Mouse (Mus musculus): ENCODE results near the gene Emc4. TPM values are rescaled to one million over a fixed set of nuclear protein-coding genes. Genes with fewer than 3 reads are reported as not detected.

Emc4 gene
- total and polyA plus RNA-seq, 2 experiments from 2014 or later = 92.5 to 216 TPM

DNA sequence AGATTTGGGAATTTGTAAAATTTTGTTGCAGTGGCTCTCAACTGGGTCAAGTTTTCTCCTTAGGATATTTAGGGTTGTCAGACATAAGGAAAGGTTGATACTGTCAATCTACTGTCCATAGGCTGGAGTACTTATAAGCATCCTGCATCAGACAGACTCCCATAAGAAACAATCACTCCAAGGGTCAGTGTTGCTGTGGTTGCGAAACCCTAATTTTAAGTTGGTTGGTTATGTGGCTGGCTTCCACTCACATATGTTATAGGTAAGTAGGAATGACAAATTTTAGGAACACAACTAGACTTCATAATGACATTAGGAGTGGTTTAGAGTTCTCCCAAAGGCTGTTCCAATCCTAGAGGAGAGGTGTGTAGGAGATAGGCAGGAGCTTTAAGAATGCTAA lies 13.4 kb upstream of the Emc4 start:
- Histone ChIP-seq H3K27ac (ENCODE audit: low read depth, low read length) (no peak overlapping the region), H3K27me3 (ENCODE audit: insufficient read depth, low read length) (no peaks in the 10 kb centered on the region), H3K4me3 (ENCODE audit: low read depth, low read length) (no peak overlapping the region), H3K4me2 (ENCODE audit: low read depth) (no peak overlapping the region), H3K9me3 (ENCODE audit: low read length) (no peaks in the 10 kb centered on the region), H3K4me1 (ENCODE audit: insufficient read depth) (peaks cover 6% of the 10 kb centered on the region), H3K36me3 (ENCODE audit: insufficient read depth) (no peaks in the 10 kb centered on the region), H3K9ac (no peak overlapping the region)
- WGBS = 95% methylated on average over 1 of the region's 1 CpGs
- no peak for TF ChIP-seq CTCF (IDR thresholded peaks at IDR 0.05; ENCODE audit: low read depth)
- ATAC-seq (no peak), DNase-seq (no peak)

DNA sequence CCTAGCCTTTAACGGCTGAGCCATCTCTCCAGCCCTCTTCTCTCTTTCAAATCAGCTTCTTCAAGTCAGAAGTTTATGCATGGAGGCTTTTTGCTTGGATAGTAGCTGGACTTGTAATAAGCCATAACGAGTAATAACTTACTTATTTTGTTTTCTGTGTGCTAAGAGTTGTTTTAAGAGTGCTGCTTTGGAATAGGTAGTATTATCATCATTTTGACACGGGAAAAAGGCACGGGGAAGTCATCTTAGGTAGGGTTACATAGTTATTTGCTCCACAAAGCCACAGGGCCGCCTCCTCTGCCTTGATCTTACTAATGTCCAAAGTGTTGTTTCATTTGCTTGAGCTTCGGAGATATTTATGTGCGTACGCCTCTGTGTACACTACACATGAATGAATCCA lies 12.3 kb upstream of the Emc4 start:
- DNase-seq = no peak
- WGBS = 38% methylated on average over 8 of the region's 8 CpGs
- ATAC-seq = no peak
- Histone ChIP-seq H3K4me3 (ENCODE audit: low read depth, low read length) (peak overlapping the region; percentile 99), H3K4me2 (ENCODE audit: low read depth) (peak overlapping the region; percentile 57), H3K4me1 (ENCODE audit: insufficient read depth) (peaks cover 6% of the 10 kb centered on the region), H3K27me3 (ENCODE audit: insufficient read depth, low read length) (no peaks in the 10 kb centered on the region), H3K9me3 (ENCODE audit: low read length) (no peaks in the 10 kb centered on the region), H3K9ac (peak overlapping the region; percentile 95), H3K36me3 (ENCODE audit: insufficient read depth) (no peaks in the 10 kb centered on the region), H3K27ac (ENCODE audit: low read depth, low read length) (no peak overlapping the region)
- no peak for TF ChIP-seq CTCF (IDR thresholded peaks at IDR 0.05; ENCODE audit: low read depth)

DNA sequence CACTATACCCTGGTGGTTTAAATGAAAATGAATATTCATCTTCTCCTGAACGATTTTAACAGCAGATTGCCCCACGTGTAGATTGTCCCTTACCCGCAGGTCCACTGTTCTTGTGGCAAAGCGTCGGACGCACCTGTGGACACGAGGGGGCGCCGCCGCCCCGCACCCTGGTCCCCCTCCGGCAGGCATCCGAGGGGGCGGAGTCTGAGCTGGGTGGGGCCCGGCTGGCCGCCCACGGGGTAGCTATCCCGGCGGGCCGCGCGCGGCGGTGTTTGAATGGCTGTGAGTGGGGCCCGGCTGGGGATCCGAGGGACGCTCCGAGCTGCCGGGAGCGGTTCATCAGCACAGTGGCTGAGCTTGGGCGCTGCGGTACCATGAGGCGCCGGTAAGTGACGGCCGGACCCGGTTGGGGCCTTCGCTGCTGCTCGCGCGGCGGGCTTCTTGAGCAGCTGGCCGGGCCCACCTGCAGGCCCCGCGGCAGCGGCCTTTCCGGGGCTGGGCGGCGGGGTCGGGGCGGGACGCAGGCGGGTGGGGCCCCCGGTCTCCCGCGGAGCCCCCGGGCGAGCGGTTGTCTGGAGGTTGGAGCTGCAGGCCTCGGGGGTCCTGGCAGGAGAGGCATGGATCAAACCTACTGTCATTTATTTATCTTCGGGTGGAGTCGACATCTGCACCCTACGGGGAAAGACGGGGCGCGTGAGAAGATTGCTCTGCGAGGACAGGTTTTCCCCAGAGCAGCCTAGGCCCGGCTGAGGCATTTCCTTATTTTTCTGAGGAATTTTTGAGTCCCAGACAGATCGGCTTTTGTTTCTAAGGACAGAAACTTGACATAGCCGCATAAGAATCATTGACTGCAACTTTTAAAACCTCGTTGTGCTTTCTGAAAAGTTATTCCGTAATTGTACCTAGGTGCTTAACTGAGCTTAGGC lies 11.4 kb upstream of the Emc4 start, which contains the start of gene Katnbl1:
Gene Katnbl1, plus strand, starts transcription at position 239 of the 926 bp plus-strand sequence.
- DNase-seq (peak; percentile 94), ATAC-seq (peak; percentile 99)
- WGBS = under 1% methylated on average over 72 of the region's 72 CpGs
- Histone ChIP-seq H3K9me3 (ENCODE audit: low read length) (no peaks in the 10 kb centered on the region), H3K9ac (peak within 1 kb of the TSS; percentile 95), H3K27ac (ENCODE audit: low read depth, low read length) (peak within 1 kb of the TSS; percentile 87), H3K4me1 (ENCODE audit: insufficient read depth) (peaks cover 6% of the 10 kb centered on the region), H3K27me3 (ENCODE audit: insufficient read depth, low read length) (no peaks in the 10 kb centered on the region), H3K4me2 (ENCODE audit: low read depth) (peak within 1 kb of the TSS; percentile 57), H3K4me3 (ENCODE audit: low read depth, low read length) (peak within 1 kb of the TSS; percentile 99), H3K36me3 (ENCODE audit: insufficient read depth) (no peaks in the 10 kb centered on the region)
- peak; percentile 93 for TF ChIP-seq CTCF (IDR thresholded peaks at IDR 0.05; ENCODE audit: low read depth)

GRCm38 (mm10) chr2:112374610-112375009 lies 6.8 kb upstream of the Emc4 start:
- H3K27me3 ChIP-seq (ENCODE audit: insufficient read depth, low read length) = no peaks in the 10 kb centered on the region; the same call in 1 of the 2 replicates
- H3K9me3 ChIP-seq (ENCODE audit: low read length) = no peaks in the 10 kb centered on the region
- no peak overlapping the region for H3K4me3 ChIP-seq (ENCODE audit: low read depth, low read length)
- no peaks in the 10 kb centered on the region for H3K4me1 ChIP-seq (ENCODE audit: insufficient read depth)
- H3K27ac ChIP-seq (ENCODE audit: low read depth, low read length) = no peak overlapping the region
- no peaks in the 10 kb centered on the region for H3K36me3 ChIP-seq (ENCODE audit: insufficient read depth)
- DNase-seq (no peak), ATAC-seq (no peak)
- H3K9ac ChIP-seq = no peak overlapping the region
- WGBS = 67% methylated on average over 5 of the region's 5 CpGs
- H3K4me2 ChIP-seq (ENCODE audit: low read depth) = no peak overlapping the region
- no peak for TF ChIP-seq CTCF (IDR thresholded peaks at IDR 0.05; ENCODE audit: low read depth)

DNA sequence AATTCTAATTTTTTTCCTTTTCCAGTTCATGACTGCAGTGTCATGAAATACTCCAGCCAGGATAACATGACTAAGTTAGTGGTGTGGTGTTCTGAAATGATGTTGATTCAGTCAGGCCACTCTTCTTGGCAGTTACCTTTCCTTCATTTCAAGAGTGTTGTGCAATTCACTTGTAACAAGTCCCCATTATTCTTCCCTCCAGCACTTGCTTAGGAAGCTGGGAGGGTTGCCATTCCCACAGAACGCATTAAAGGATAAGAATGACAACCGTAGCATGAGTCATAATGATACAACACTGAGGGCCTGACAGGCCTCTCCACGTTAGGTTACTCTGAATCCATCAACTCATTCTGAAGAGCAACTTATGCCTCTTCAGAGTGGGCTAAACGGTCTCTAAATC lies 5.3 kb upstream of the Emc4 start:
- DNase-seq (no peak), ATAC-seq (no peak)
- no peaks in the 10 kb centered on the region for H3K9me3 ChIP-seq (ENCODE audit: low read length)
- WGBS = 55% methylated on average over 4 of the region's 4 CpGs
- no peak overlapping the region for H3K9ac ChIP-seq
- H3K27ac ChIP-seq (ENCODE audit: low read depth, low read length) = no peak overlapping the region
- no peaks in the 10 kb centered on the region for H3K4me1 ChIP-seq (ENCODE audit: insufficient read depth)
- H3K4me3 ChIP-seq (ENCODE audit: low read depth, low read length) = no peak overlapping the region
- no peak overlapping the region for H3K4me2 ChIP-seq (ENCODE audit: low read depth)
- H3K27me3 ChIP-seq (ENCODE audit: insufficient read depth, low read length) = no peaks in the 10 kb centered on the region; the same call in 1 of the 2 replicates
- H3K36me3 ChIP-seq (ENCODE audit: insufficient read depth) = no peaks in the 10 kb centered on the region
- TF ChIP-seq CTCF (IDR thresholded peaks at IDR 0.05; ENCODE audit: low read depth) = no peak

DNA sequence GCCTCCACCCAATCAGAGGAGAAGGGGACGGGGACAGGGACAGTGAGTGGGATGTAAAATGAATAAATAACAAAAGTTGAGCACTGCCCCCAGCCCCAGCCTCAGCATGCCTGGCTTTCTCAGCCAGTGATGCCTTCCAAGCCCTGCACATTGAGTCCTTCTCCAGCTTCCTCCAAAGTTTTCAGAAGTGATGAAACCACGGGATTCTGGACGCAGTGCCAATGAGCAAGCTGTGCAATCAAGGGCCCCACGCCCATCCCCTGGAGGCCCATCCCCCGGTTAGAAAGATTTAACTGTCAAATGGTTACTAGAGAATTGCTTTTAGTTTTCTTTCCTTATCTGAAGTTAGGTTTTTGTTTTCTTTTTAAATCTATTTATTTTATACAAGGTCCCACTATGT lies 2.1 kb upstream of the Emc4 start:
- no peak for DNase-seq
- Histone ChIP-seq H3K4me1 (ENCODE audit: insufficient read depth) (peaks cover 9% of the 10 kb centered on the region; the same call in 1 of the 2 replicates), H3K27ac (ENCODE audit: low read depth, low read length) (no peak overlapping the region), H3K4me3 (ENCODE audit: low read depth, low read length) (no peak overlapping the region), H3K9ac (no peak overlapping the region), H3K27me3 (ENCODE audit: insufficient read depth, low read length) (no peaks in the 10 kb centered on the region; the same call in 1 of the 2 replicates), H3K4me2 (ENCODE audit: low read depth) (no peak overlapping the region), H3K36me3 (ENCODE audit: insufficient read depth) (no peaks in the 10 kb centered on the region), H3K9me3 (ENCODE audit: low read length) (no peaks in the 10 kb centered on the region)
- WGBS = 67% methylated on average over 5 of the region's 5 CpGs
- no peak for ATAC-seq
- TF ChIP-seq CTCF (IDR thresholded peaks at IDR 0.05; ENCODE audit: low read depth) = no peak

GRCm38 (mm10) chr2:112367222-112367621 lies 605 bp downstream of the Emc4 start:
- no peak for TF ChIP-seq CTCF (IDR thresholded peaks at IDR 0.05; ENCODE audit: low read depth)
- DNase-seq (no peak), ATAC-seq (peak; percentile 19)
- Histone ChIP-seq H3K36me3 (ENCODE audit: insufficient read depth) (peaks cover 11% of the 10 kb centered on the region), H3K9me3 (ENCODE audit: low read length) (no peaks in the 10 kb centered on the region), H3K9ac (peak overlapping the region; percentile 86), H3K27me3 (ENCODE audit: insufficient read depth, low read length) (no peaks in the 10 kb centered on the region), H3K4me3 (ENCODE audit: low read depth, low read length) (peak overlapping the region; percentile 95), H3K27ac (ENCODE audit: low read depth, low read length) (peak overlapping the region; percentile 92; the same call in 1 of the 2 replicates), H3K4me1 (ENCODE audit: insufficient read depth) (peaks cover 9% of the 10 kb centered on the region; the same call in 1 of the 2 replicates), H3K4me2 (ENCODE audit: low read depth) (peak overlapping the region; percentile 91)
- 17% methylated on average over 15 of the region's 15 CpGs for WGBS

All from forebrain, postnatal 0 days (tissue).